Mouse (Mus musculus): ENCODE measurements around the gene Fam174a. TPM values are rescaled to one million over a fixed set of nuclear protein-coding genes. Genes with fewer than 3 reads are reported as not detected.
A peak's percentile ranks its signal among the peaks of the same experiment; 100 is the strongest.

Gene Fam174a
- polyA plus RNA-seq (2016; fragmentation: Nextera tagmentation; extraction: Ambion mirVana), result 19.4 and 23.8 TPM in 2 replicates

- peaks cover 9% of the 10 kb centered on the region for H3K4me1 ChIP-seq (replicated peaks)
- H3K27ac ChIP-seq, result peak within 1 kb of the TSS; percentile 91
- peak within 1 kb of the TSS; percentile 89 for H3K4me3 ChIP-seq
- no peaks in the 10 kb centered on the region for H3K9me3 ChIP-seq
- under 1% methylated on average over 79 of the region's 79 CpGs for WGBS
- DNase-seq (ENCODE audit: low spot score), result peak; percentile 90
- H3K27me3 ChIP-seq (ENCODE audit: insufficient read depth, poor library complexity, severe bottlenecking), result no peaks in the 10 kb centered on the region
- H3K36me3 ChIP-seq, result no peaks in the 10 kb centered on the region
These were observed at the start of gene Fam174a for GRCm38 (mm10) chr1:95313393-95314228. Gene Fam174a (plus strand): TSS chr1:95313623.

GRCm38 (mm10) chr1:95263843-95264242, 49.6 kb upstream of the Fam174a start:
- no peaks in the 10 kb centered on the region for H3K9me3 ChIP-seq
- no peaks in the 10 kb centered on the region for H3K27me3 ChIP-seq (ENCODE audit: insufficient read depth, poor library complexity, severe bottlenecking)
- H3K4me3 ChIP-seq, result no peak overlapping the region
- WGBS, result 38% methylated on average over 2 of the region's 2 CpGs
- no peak for DNase-seq (ENCODE audit: low spot score)
- H3K27ac ChIP-seq, result no peak overlapping the region
- no peaks in the 10 kb centered on the region for H3K36me3 ChIP-seq
- H3K4me1 ChIP-seq (replicated peaks), result no peaks in the 10 kb centered on the region

- H3K27ac ChIP-seq, result no peak overlapping the region
- H3K27me3 ChIP-seq (ENCODE audit: insufficient read depth, poor library complexity, severe bottlenecking), result no peaks in the 10 kb centered on the region
- 69% methylated on average over 13 of the region's 13 CpGs for WGBS
- H3K4me1 ChIP-seq (replicated peaks), result no peaks in the 10 kb centered on the region
- no peak overlapping the region for H3K4me3 ChIP-seq
- no peaks in the 10 kb centered on the region for H3K9me3 ChIP-seq
- no peak for DNase-seq (ENCODE audit: low spot score)
- H3K36me3 ChIP-seq, result no peaks in the 10 kb centered on the region
These were observed 45.3 kb upstream of the Fam174a start for GRCm38 (mm10) chr1:95267950-95268724.

- no peak for DNase-seq (ENCODE audit: low spot score)
- WGBS, result 35% methylated on average over 1 of the region's 1 CpGs
- Histone ChIP-seq H3K36me3 (no peaks in the 10 kb centered on the region), H3K4me1 (replicated peaks) (no peaks in the 10 kb centered on the region), H3K4me3 (no peak overlapping the region), H3K27ac (no peak overlapping the region), H3K27me3 (ENCODE audit: insufficient read depth, poor library complexity, severe bottlenecking) (no peaks in the 10 kb centered on the region), H3K9me3 (no peaks in the 10 kb centered on the region)
These were observed 40.1 kb upstream of the Fam174a start for GRCm38 (mm10) chr1:95273321-95273720.

DNA sequence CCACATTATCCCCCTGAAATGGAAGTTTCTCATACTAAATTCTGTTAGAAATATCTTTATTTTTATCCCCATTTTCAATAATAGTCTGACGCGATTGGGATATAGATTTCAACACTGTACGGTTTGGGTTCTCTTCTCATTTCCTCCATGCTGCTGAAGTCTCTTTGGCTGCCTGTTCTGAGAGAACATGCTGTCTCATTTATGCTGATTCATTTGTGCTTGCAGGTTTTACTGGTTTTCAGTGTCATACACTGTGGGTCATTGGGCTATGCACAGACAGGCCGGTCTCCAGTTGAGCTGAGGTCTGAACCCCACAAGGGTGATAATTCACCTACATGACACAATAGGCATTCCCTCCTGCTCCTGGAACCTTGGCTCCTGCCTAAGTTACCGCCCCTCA, 5.1 kb upstream of the Fam174a start:
- Histone ChIP-seq H3K27ac (no peak overlapping the region), H3K27me3 (ENCODE audit: insufficient read depth, poor library complexity, severe bottlenecking) (no peaks in the 10 kb centered on the region), H3K4me3 (no peak overlapping the region), H3K9me3 (no peaks in the 10 kb centered on the region), H3K36me3 (no peaks in the 10 kb centered on the region), H3K4me1 (replicated peaks) (no peaks in the 10 kb centered on the region)
- WGBS, result 84% methylated on average over 5 of the region's 5 CpGs
- no peak for DNase-seq (ENCODE audit: low spot score)

- no peaks in the 10 kb centered on the region for H3K27me3 ChIP-seq (ENCODE audit: insufficient read depth, poor library complexity, severe bottlenecking)
- DNase-seq (ENCODE audit: low spot score), result no peak
- H3K27ac ChIP-seq, result peak overlapping the region; percentile 91
- WGBS, result 2% methylated on average over 6 of the region's 6 CpGs
- H3K4me1 ChIP-seq (replicated peaks), result peaks cover 9% of the 10 kb centered on the region
- H3K4me3 ChIP-seq, result peak overlapping the region; percentile 89
- no peaks in the 10 kb centered on the region for H3K36me3 ChIP-seq
- H3K9me3 ChIP-seq, result no peaks in the 10 kb centered on the region
These were observed 769 bp downstream of the Fam174a start for GRCm38 (mm10) chr1:95314229-95314555.

- no peak for DNase-seq (ENCODE audit: low spot score)
- Histone ChIP-seq H3K4me3 (no peak overlapping the region), H3K9me3 (no peaks in the 10 kb centered on the region), H3K27ac (no peak overlapping the region), H3K27me3 (ENCODE audit: insufficient read depth, poor library complexity, severe bottlenecking) (no peaks in the 10 kb centered on the region), H3K4me1 (replicated peaks) (peaks cover 9% of the 10 kb centered on the region), H3K36me3 (no peaks in the 10 kb centered on the region)
- 86% methylated on average over 6 of the region's 6 CpGs for WGBS
These were observed 2.6 kb downstream of the Fam174a start for GRCm38 (mm10) chr1:95315981-95316380.

DNA sequence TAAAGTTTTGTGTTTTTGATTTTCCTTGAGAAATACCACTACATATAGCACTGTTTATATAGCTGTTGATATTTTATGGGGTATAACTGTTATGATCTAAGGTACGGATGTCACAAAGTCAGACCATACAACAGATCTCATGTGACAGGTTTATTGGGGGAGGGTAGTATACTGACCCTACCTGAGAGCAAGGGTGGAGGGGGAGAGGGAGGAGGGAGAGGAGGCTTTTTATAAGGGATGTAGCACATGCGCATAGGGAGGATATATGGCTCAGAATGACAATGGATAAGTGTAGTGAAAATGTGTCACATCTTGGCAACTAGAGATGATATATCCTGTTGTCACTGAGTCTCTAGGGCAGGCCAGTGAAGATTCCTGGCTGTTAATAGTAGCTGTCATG, 8.8 kb downstream of the Fam174a start:
- Histone ChIP-seq H3K9me3 (no peaks in the 10 kb centered on the region), H3K27ac (no peak overlapping the region), H3K4me3 (no peak overlapping the region), H3K4me1 (replicated peaks) (no peaks in the 10 kb centered on the region), H3K36me3 (peaks cover 19% of the 10 kb centered on the region), H3K27me3 (ENCODE audit: insufficient read depth, poor library complexity, severe bottlenecking) (no peaks in the 10 kb centered on the region)
- no peak for DNase-seq (ENCODE audit: low spot score)
- WGBS, result 93% methylated on average over 2 of the region's 2 CpGs

- WGBS, result 86% methylated on average over 7 of the region's 7 CpGs
- no peaks in the 10 kb centered on the region for H3K27me3 ChIP-seq (ENCODE audit: insufficient read depth, poor library complexity, severe bottlenecking)
- no peak for DNase-seq (ENCODE audit: low spot score)
These were observed 9.6 kb downstream of the Fam174a start for GRCm38 (mm10) chr1:95323004-95323403.

GRCm38 (mm10) chr1:95326856-95327255, 13.4 kb downstream of the Fam174a start:
- DNase-seq (ENCODE audit: low spot score), result no peak
- no peaks in the 10 kb centered on the region for H3K4me1 ChIP-seq (replicated peaks)
- H3K36me3 ChIP-seq, result peaks cover 20% of the 10 kb centered on the region
- H3K4me3 ChIP-seq, result no peak overlapping the region
- no peak overlapping the region for H3K27ac ChIP-seq
- H3K27me3 ChIP-seq (ENCODE audit: insufficient read depth, poor library complexity, severe bottlenecking), result no peaks in the 10 kb centered on the region
- no peaks in the 10 kb centered on the region for H3K9me3 ChIP-seq

More at GRCm38 (mm10) chr1:95323004-95323403, 9.6 kb downstream of the Fam174a start:
- Histone ChIP-seq H3K36me3 (peaks cover 20% of the 10 kb centered on the region), H3K9me3 (no peaks in the 10 kb centered on the region), H3K4me1 (replicated peaks) (no peaks in the 10 kb centered on the region), H3K4me3 (no peak overlapping the region), H3K27ac (no peak overlapping the region)

DNA sequence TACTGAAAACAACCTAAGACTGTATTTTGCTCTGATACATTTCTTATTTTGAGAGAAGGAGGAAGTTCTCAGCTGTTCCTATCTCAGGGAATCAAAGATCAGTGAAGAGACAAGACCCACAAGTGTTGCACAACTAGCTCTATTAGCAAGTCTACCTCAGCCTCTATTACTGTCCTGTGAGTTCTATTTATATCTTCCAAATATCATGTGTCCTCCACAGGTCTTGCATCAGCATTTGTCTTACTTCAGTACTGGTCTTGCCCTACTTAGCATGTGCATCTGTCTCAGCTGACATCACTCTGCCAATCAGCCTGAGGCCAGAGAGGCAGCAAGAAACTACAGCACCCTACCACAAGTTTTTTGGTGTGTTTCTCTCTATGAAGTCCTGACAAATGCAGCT, 26.2 kb downstream of the Fam174a start:
- no peak overlapping the region for H3K27ac ChIP-seq
- H3K4me1 ChIP-seq (replicated peaks), result no peaks in the 10 kb centered on the region
- H3K36me3 ChIP-seq, result no peaks in the 10 kb centered on the region
- H3K4me3 ChIP-seq, result no peak overlapping the region
- no peaks in the 10 kb centered on the region for H3K27me3 ChIP-seq (ENCODE audit: insufficient read depth, poor library complexity, severe bottlenecking)
- no peaks in the 10 kb centered on the region for H3K9me3 ChIP-seq
- DNase-seq (ENCODE audit: low spot score), result no peak

DNA sequence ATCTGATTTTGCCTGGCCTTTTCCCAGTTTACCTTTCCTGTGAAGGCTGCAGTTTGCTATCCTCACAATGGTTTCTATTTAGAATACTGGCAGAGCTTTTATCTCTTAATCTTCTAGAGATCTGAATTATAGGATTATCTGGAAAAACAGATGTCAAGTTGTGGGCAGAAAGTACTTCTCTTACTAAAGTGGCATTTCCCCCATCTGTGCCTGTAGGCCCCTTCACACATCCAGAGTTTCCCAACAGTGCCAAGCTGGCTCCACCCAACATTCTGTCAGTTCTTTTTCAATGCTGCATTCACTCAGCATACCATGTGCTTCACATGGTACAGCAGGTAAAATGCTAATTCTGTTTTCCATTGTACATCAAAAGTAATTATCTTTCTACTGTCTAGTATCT, 28.8 kb downstream of the Fam174a start:
- Histone ChIP-seq H3K9me3 (no peaks in the 10 kb centered on the region), H3K27ac (no peak overlapping the region), H3K4me3 (no peak overlapping the region), H3K4me1 (replicated peaks) (no peaks in the 10 kb centered on the region), H3K36me3 (no peaks in the 10 kb centered on the region), H3K27me3 (ENCODE audit: insufficient read depth, poor library complexity, severe bottlenecking) (no peaks in the 10 kb centered on the region)
- DNase-seq (ENCODE audit: low spot score), result no peak

Data from hindbrain, embryonic 10.5 days (tissue).